Mouse (Mus musculus): ENCODE measurements around the gene Cacna2d2. TPM values are rescaled to one million over a fixed set of nuclear protein-coding genes. Genes with fewer than 3 reads are reported as not detected.
"Not testable (repeated sequence)": the region's sequence is repeated elsewhere in the genome, so short reads cannot be mapped to it uniquely, and the experiment has no call there.

The Cacna2d2 gene
- polyA plus RNA-seq, 1 experiment from 2014 or later = 0.56 TPM

GRCm38 (mm10) chr9:107555031-107555457 is 155.6 kb downstream of the Cacna2d2 start:
- H3K4me2 ChIP-seq (replicated peaks) = peak overlapping the region; percentile 86
- H3K36me3 ChIP-seq = peaks cover 36% of the 10 kb centered on the region
- H3K27me3 ChIP-seq = 0 out of 2 replicates have a peak, but pooled peaks cover 3% of the 10 kb centered on the region
- peak overlapping the region; percentile 86 for H3K9ac ChIP-seq
- H3K9me3 ChIP-seq = no peaks in the 10 kb centered on the region
- under 1% methylated on average over 23 of the region's 23 CpGs for WGBS
- H3K27ac ChIP-seq = peak overlapping the region; percentile 96
- peak overlapping the region; percentile 79 for H3K4me3 ChIP-seq
- H3K4me1 ChIP-seq = peaks cover 53% of the 10 kb centered on the region
- ATAC-seq (ENCODE audit: low FRiP score, low read depth) = no peak; the same call in 1 of the 2 replicates

- Histone ChIP-seq H3K4me1 (peaks cover 46% of the 10 kb centered on the region), H3K27me3 (no peaks in the 10 kb centered on the region), H3K9me3 (no peaks in the 10 kb centered on the region), H3K9ac (peak overlapping the region; percentile 86), H3K27ac (peak overlapping the region; percentile 96; the same call in 1 of the 2 replicates), H3K4me2 (replicated peaks) (peak overlapping the region; percentile 86), H3K36me3 (peaks cover 43% of the 10 kb centered on the region), H3K4me3 (peak overlapping the region; percentile 79)
- no peak for ATAC-seq (ENCODE audit: low FRiP score, low read depth)
- WGBS = 41% methylated on average over 2 of the region's 2 CpGs
Measured at GRCm38 (mm10) chr9:107555701-107556100, 156.3 kb downstream of the Cacna2d2 start.

- no peak for ATAC-seq (ENCODE audit: low FRiP score, low read depth)
- Histone ChIP-seq H3K27ac (no peak overlapping the region), H3K9me3 (no peaks in the 10 kb centered on the region), H3K27me3 (no peaks in the 10 kb centered on the region), H3K36me3 (peaks cover 49% of the 10 kb centered on the region), H3K9ac (peak overlapping the region; percentile 86; the same call in 1 of the 2 replicates), H3K4me1 (peaks cover 40% of the 10 kb centered on the region), H3K4me3 (peak overlapping the region; percentile 79), H3K4me2 (replicated peaks) (peak overlapping the region; percentile 86)
- 74% methylated on average over 3 of the region's 3 CpGs for WGBS
Measured at GRCm38 (mm10) chr9:107556346-107556745, 156.9 kb downstream of the Cacna2d2 start.

GRCm38 (mm10) chr9:107563029-107563581 is 163.7 kb downstream of the Cacna2d2 start, which contains the start of gene Tusc2:
Gene Tusc2 (plus strand): TSS chr9:107563255.
- H3K27ac ChIP-seq = peak within 1 kb of the TSS; percentile 55
- peak within 1 kb of the TSS; percentile 84 for H3K9ac ChIP-seq
- ATAC-seq (ENCODE audit: low FRiP score, low read depth) = peak; percentile 96
- peak within 1 kb of the TSS; percentile 87 for H3K4me2 ChIP-seq (replicated peaks)
- H3K36me3 ChIP-seq = peaks cover 61% of the 10 kb centered on the region
- WGBS = under 1% methylated on average over 42 of the region's 46 CpGs
- no peaks in the 10 kb centered on the region for H3K27me3 ChIP-seq
- no peaks in the 10 kb centered on the region for H3K9me3 ChIP-seq
- H3K4me1 ChIP-seq = peaks cover 35% of the 10 kb centered on the region
- peak within 1 kb of the TSS; percentile 93 for H3K4me3 ChIP-seq

- Histone ChIP-seq H3K4me1 (peaks cover 48% of the 10 kb centered on the region), H3K36me3 (peaks cover 40% of the 10 kb centered on the region), H3K4me2 (replicated peaks) (peak overlapping the region; percentile 16; the same call in 1 of the 2 replicates)
- H3K9me3 ChIP-seq; H3K27me3 ChIP-seq; H3K27ac ChIP-seq; ATAC-seq (ENCODE audit: low FRiP score, low read depth); H3K9ac ChIP-seq; H3K4me3 ChIP-seq: not testable (repeated sequence)
- WGBS = 46% methylated on average over 5 of the region's 5 CpGs
Measured at GRCm38 (mm10) chr9:107565556-107565955, 166.1 kb downstream of the Cacna2d2 start.

GRCm38 (mm10) chr9:107566041-107566709 is 166.8 kb downstream of the Cacna2d2 start:
- Histone ChIP-seq H3K4me3 (peak overlapping the region; percentile 15), H3K9ac (no peak overlapping the region), H3K4me2 (replicated peaks) (no peak overlapping the region), H3K27ac (0 out of 2 replicates have a peak overlapping the region, but pooled peaks have one; percentile 6), H3K27me3 (no peaks in the 10 kb centered on the region), H3K36me3 (peaks cover 40% of the 10 kb centered on the region), H3K9me3 (no peaks in the 10 kb centered on the region), H3K4me1 (peaks cover 54% of the 10 kb centered on the region)
- no peak for ATAC-seq (ENCODE audit: low FRiP score, low read depth)
- 56% methylated on average over 15 of the region's 15 CpGs for WGBS

GRCm38 (mm10) chr9:107566855-107567254 is 167.4 kb downstream of the Cacna2d2 start:
- Histone ChIP-seq H3K9ac (no peak overlapping the region), H3K9me3 (no peaks in the 10 kb centered on the region), H3K4me1 (peaks cover 61% of the 10 kb centered on the region), H3K36me3 (peaks cover 40% of the 10 kb centered on the region), H3K27ac (peak overlapping the region; percentile 15; the same call in 1 of the 2 replicates), H3K4me3 (no peak overlapping the region), H3K27me3 (no peaks in the 10 kb centered on the region), H3K4me2 (replicated peaks) (peak overlapping the region; percentile 89; the same call in 1 of the 2 replicates)
- 75% methylated on average over 3 of the region's 3 CpGs for WGBS
- ATAC-seq (ENCODE audit: low FRiP score, low read depth) = no peak

GRCm38 (mm10) chr9:107567702-107568319 is 168.4 kb downstream of the Cacna2d2 start, which contains the start of gene Hyal2:
Gene Hyal2 (plus strand): TSS chr9:107567945.
- Histone ChIP-seq H3K27ac (peak within 1 kb of the TSS; percentile 89), H3K4me3 (peak within 1 kb of the TSS; percentile 73), H3K4me1 (peaks cover 59% of the 10 kb centered on the region), H3K4me2 (replicated peaks) (peak within 1 kb of the TSS; percentile 89), H3K27me3 (no peaks in the 10 kb centered on the region), H3K9ac (peak within 1 kb of the TSS; percentile 83), H3K36me3 (peaks cover 44% of the 10 kb centered on the region), H3K9me3 (no peaks in the 10 kb centered on the region)
- no peak for ATAC-seq (ENCODE audit: low FRiP score, low read depth)
- 8% methylated on average over 18 of the region's 18 CpGs for WGBS

- under 1% methylated on average over 41 of the region's 41 CpGs for WGBS
- peak; percentile 89 for ATAC-seq (ENCODE audit: low FRiP score, low read depth)
- peaks cover 56% of the 10 kb centered on the region for H3K4me1 ChIP-seq
Measured at GRCm38 (mm10) chr9:107568331-107569261, 169.2 kb downstream of the Cacna2d2 start.

GRCm38 (mm10) chr9:107569270-107569669 is 169.9 kb downstream of the Cacna2d2 start:
- Histone ChIP-seq H3K9me3 (no peaks in the 10 kb centered on the region), H3K9ac (peak overlapping the region; percentile 83), H3K36me3 (peaks cover 56% of the 10 kb centered on the region), H3K4me3 (peak overlapping the region; percentile 73), H3K27me3 (no peaks in the 10 kb centered on the region), H3K27ac (peak overlapping the region; percentile 89), H3K4me2 (replicated peaks) (peak overlapping the region; percentile 89), H3K4me1 (peaks cover 49% of the 10 kb centered on the region)
- under 1% methylated on average over 23 of the region's 23 CpGs for WGBS
- peak; percentile 51 for ATAC-seq (ENCODE audit: low FRiP score, low read depth)

More at GRCm38 (mm10) chr9:107568331-107569261, 169.2 kb downstream of the Cacna2d2 start:
- H3K4me2 ChIP-seq (replicated peaks) = peak overlapping the region; percentile 89
- H3K9ac ChIP-seq = peak overlapping the region; percentile 83
- no peaks in the 10 kb centered on the region for H3K9me3 ChIP-seq
- no peaks in the 10 kb centered on the region for H3K27me3 ChIP-seq
- H3K36me3 ChIP-seq = peaks cover 52% of the 10 kb centered on the region
- peak overlapping the region; percentile 89 for H3K27ac ChIP-seq
- H3K4me3 ChIP-seq = peak overlapping the region; percentile 73

GRCm38 (mm10) chr9:107570016-107570415 is 170.6 kb downstream of the Cacna2d2 start:
- peaks cover 56% of the 10 kb centered on the region for H3K36me3 ChIP-seq
- H3K9ac ChIP-seq = peak overlapping the region; percentile 83
- peak overlapping the region; percentile 73 for H3K4me3 ChIP-seq
- ATAC-seq (ENCODE audit: low FRiP score, low read depth) = no peak
- H3K4me1 ChIP-seq = peaks cover 48% of the 10 kb centered on the region
- peak overlapping the region; percentile 89 for H3K27ac ChIP-seq
- no peaks in the 10 kb centered on the region for H3K9me3 ChIP-seq
- no peaks in the 10 kb centered on the region for H3K27me3 ChIP-seq
- 36% methylated on average over 13 of the region's 13 CpGs for WGBS
- H3K4me2 ChIP-seq (replicated peaks) = peak overlapping the region; percentile 89
